Mouse (Mus musculus) frontal cortex, postnatal 10 days (tissue): ENCODE results near the gene Vsx1.
A peak's percentile ranks its signal among the peaks of the same experiment; 100 is the strongest.

ENCODE experiments used
- DNase-seq, 2 experiments: peaks; one replicate each; pipeline ENCODE4 v3.0.0; 2022; ENCODE audit warnings: low spot score in 2 of 2, mixed read lengths in 1 of 2

Vsx1 gene

DNA sequence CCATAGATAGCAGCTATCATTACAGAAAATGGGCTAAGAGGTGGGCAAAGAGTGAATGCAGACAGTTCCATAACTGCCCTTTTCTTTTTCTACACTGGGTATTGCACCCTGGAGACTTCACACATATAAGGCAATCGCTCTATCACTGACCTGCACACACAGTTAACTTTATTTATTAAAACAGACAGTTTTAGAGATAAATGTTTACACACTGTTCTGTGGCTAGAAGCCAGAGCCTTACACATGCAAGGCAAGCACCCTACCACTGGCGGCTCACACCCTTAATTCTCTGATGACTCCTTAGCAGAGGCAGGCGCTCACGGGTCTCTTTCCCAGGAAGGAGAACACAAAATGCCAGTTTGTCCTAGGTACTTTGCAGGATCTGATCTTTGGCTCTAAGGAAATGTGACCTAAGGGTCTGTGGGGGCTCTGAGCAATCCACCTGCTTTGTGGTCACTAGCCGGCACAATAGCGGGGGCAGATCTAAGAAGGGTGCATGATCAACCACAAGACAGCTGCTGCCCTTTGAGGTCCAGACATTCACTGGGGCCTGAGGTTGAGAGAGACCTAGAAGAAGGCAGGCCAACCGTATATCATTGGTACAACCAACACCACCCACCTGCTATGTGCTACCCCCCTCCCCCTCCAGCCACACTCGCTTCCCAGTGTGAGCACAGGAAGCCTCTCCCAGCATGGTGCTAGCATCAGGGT, 42.6 kb downstream of the Vsx1 start:
- no peak for DNase-seq

- DNase-seq = no peak
Observed at GRCm38 (mm10) chr2:150645225-150645624, 43.9 kb downstream of the Vsx1 start.

GRCm38 (mm10) chr2:150643726-150644415, 45.3 kb downstream of the Vsx1 start:
- peak; percentile 68 to 81 for DNase-seq

- no peak for DNase-seq
Observed at GRCm38 (mm10) chr2:150643166-150643565, 46.0 kb downstream of the Vsx1 start.

- no peak for DNase-seq
Observed at GRCm38 (mm10) chr2:150638370-150638733, 50.8 kb downstream of the Vsx1 start.

DNA sequence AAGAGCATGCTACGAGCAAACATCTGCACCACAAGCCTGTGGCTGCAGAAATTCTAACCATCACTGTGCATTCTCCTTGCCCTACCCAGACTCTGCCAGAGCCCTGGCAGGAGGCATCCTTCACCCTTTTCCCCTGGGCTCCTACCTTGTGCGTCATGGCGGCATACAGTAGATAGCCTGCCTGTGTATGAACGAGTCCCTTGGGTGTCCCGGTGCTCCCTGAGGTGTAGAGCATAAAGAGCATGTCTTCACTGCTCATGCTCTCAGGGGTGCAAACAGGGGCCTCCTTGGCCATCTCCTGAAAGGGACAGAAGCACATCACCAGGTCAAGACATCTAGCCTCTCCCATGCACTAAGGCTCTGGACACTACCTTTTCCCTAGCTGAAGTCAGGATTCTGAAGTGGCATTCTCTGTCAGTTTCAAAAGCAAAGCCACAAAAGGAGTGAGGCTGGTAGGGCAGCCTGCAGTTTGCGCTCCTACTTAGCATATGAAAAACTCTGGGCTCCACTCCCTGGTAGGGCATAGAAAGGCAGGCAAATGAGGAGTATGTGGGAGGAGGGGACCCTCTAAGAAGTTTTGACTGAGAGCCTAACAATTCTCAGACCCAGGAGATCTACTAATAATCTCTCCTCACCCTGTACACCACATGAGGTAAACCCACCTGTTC, 51.3 kb downstream of the Vsx1 start:
- no peak for DNase-seq

DNA sequence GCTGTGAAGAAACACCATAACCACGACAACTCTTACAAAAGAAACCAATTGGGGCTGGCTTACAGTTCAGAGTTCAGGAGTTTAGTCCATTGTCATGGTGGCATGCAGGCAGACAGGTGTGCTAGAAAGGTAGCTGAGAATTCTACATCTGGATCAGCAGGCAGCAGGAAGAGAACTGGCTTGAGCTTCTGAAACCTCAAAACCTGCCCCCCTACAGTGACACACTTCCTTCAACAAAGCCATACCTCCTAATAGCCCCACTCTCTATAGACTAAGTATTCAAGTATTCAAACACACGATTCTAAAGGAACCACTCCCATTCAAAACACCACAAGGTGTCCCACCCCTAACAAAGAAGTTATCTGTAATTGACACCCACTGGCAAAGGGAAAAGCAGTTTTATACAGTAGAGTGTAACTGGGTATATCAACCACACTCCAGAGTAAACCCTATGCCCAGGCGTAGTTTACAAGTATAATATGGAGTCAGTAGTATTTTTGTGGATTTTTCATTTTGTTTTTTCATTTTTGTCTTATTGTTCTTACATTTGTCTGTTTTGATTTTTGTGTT, 53.2 kb downstream of the Vsx1 start:
- DNase-seq = no peak
